Mouse (Mus musculus): Measurements from ENCODE around the gene Hoxa13. TPM values are rescaled to one million over a fixed set of nuclear protein-coding genes. Genes with fewer than 3 reads are reported as not detected.
A peak's percentile ranks its signal among the peaks of the same experiment; 100 is the strongest.

Hoxa13 gene
- polyA plus RNA-seq, 1 experiment from 2014 or later: 12.4 TPM

DNA sequence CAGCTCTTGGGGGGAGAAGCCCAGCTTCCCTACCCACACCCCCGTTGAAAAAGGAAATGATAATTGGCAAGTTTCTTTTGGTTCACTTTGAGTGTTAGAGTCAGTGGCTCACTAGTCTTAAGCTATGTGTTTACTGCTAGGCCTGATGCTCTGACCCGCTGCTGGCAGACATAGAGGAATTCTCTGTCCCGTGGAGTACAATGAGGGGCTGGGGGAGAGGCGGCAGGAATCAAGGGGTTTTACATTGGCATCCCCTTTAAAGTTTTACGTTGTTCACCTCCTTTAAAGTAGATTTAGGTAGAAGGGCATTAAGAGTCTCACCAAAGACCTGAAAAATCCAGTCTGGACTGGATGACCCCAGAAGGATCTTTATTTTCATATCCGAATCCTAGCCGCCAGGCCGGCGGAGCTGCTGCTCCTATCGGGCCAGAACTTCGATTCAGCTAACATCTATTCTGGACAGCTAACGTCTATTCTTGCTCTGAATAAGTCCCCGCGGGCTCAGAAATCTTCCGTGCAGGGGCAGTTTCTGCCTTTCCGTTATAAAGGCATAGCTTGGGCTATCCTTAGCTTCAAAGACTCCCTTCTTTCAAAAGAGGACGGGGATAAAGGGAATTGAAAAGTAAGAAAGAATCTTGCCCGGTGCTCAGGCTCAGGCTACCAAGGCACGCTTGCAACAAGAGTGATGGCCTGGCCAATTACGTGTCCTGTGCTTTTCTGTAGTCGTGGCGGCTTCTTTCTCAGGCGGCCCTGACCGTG, 8.5 kb downstream of the Hoxa13 start:
- no peak for ATAC-seq
- TF ChIP-seq CTCF (IDR thresholded peaks at IDR 0.05): no peak
- no peaks in the 10 kb centered on the region for H3K27me3 ChIP-seq
- POLR2A ChIA-PET: interaction anchor here (0.7 kb wide), 1 partner anchor 11 kb away, joined by 3 read pairs; the partner anchor contains the start of gene Hoxa10
- CTCF ChIA-PET: interaction anchor here (1.4 to 1.6 kb wide), 2 partner anchors 9 to 350 kb away, joined by 4 read pairs; no protein-coding TSS in a partner anchor
- no peak for DNase-seq (ENCODE audit: low read depth, low spot score)
- in situ Hi-C loops (cut with MboI; ENCODE audit: low pct_unique_long_range_greater_than_20kb): loop anchor here (5.0 kb wide), 1 partner anchor 470 kb away; no protein-coding TSS in a partner anchor

DNA sequence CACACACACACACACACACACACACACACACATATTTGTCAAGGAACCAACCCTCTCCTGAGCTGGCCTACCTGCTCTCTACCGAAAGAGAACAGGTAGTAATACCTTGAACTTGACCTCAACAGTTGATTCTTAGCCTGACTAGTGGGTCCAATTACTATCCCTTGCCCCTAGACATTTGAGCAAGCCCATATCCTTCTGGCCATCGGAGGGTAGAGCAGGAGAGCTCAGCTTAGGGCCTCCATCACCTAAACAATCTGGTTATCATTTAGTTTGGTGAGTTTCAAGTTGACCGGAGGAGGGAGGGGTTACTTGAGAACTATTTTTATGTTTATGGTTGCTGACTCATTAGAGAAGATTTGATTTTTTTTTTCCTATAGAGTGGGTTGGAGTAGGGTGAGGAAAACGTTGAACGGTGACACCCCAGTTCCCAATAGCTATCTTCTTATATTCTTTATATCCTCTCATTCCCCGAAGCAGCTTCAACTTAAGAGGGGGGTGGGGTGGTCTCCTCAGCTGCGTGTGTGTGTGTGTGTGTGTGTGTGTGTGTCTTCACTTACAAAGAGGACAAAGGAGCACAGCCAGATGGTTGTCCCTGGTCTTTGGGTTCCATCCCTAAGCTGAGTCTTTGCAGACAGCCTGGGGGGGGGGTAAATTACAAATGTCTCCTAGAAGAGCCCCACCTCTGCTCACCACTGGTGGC, 9.4 kb downstream of the Hoxa13 start:
- POLR2A ChIA-PET: no interaction called here
- ATAC-seq: no peak
- no peak for TF ChIP-seq CTCF (IDR thresholded peaks at IDR 0.05)
- CTCF ChIA-PET: interaction anchor here (1.0 to 1.6 kb wide), 3 partner anchors 10 to 587 kb away, joined by 3 to 4 read pairs (median 4); no protein-coding TSS in a partner anchor
- in situ Hi-C loops (cut with MboI; ENCODE audit: low pct_unique_long_range_greater_than_20kb): loop anchor here (5.0 kb wide), 1 partner anchor 471 kb away; no protein-coding TSS in a partner anchor
- H3K27me3 ChIP-seq: no peaks in the 10 kb centered on the region
- DNase-seq (ENCODE audit: low read depth, low spot score): no peak

DNA sequence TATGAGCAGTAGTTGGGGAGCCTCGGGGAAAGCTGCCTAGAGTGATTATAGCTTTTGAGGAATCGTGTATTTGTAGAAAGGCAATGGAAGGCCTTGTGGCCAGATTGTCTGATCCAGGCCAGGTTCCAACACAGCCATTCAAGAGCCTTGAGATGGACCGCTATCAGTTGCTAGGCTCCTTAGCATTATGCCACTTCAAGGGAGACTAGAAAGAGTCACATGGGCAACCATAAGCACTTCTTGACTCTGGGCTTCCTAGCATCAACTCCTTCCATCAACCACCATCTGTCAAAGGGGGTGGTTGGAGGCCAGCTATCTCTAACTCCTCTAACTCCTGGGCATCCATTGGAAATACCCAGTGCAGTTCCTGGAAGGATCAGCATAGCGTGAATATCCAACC, 10.9 kb downstream of the Hoxa13 start:
- ATAC-seq (no peak), DNase-seq (ENCODE audit: low read depth, low spot score) (no peak)
- CTCF ChIA-PET: interaction anchor here (1.2 kb wide), 1 partner anchor 9 kb away, joined by 3 read pairs; the partner anchor contains the start of gene Hoxa10
- in situ Hi-C loops (cut with MboI; ENCODE audit: low pct_unique_long_range_greater_than_20kb): loop anchor here (5.0 to 25.0 kb wide), 2 partner anchors 472 to 1263 kb away; no protein-coding TSS in a partner anchor
- H3K27me3 ChIP-seq: no peaks in the 10 kb centered on the region
- no peak for TF ChIP-seq CTCF (IDR thresholded peaks at IDR 0.05)
- POLR2A ChIA-PET: no interaction called here

DNA sequence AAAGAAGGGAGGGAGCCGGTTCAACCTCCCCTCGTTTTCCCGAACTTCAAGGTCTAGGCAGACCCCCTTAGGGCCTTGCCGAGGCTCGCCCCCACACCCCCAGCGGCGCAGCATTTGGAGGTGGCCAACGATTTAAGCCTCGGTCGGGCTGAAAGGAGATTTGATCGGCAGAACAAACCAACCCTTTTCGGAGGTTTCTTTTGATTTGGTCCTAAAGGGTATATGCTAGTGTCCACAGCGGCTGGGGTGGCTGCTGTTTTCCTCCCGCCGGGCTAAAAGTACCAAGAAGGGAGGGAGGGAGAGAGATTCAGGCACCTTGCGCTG, 11.3 kb downstream of the Hoxa13 start:
- in situ Hi-C loops (cut with MboI; ENCODE audit: low pct_unique_long_range_greater_than_20kb): loop anchor here (25.0 kb wide), 1 partner anchor 1262 kb away; no protein-coding TSS in a partner anchor
- DNase-seq (ENCODE audit: low read depth, low spot score) (no peak), ATAC-seq (no peak)
- TF ChIP-seq CTCF (IDR thresholded peaks at IDR 0.05): no peak
- POLR2A ChIA-PET: interaction anchor here (21.2 kb wide), 1 partner anchor 26 kb away, joined by 778 read pairs; the partner anchor contains the start of genes Gm28308, Hoxa3, Hoxa6 and Hoxa7
- no peaks in the 10 kb centered on the region for H3K27me3 ChIP-seq
- CTCF ChIA-PET: interaction anchor here (1.2 kb wide), 1 partner anchor 9 kb away, joined by 3 read pairs; the partner anchor contains the start of gene Hoxa10

DNA sequence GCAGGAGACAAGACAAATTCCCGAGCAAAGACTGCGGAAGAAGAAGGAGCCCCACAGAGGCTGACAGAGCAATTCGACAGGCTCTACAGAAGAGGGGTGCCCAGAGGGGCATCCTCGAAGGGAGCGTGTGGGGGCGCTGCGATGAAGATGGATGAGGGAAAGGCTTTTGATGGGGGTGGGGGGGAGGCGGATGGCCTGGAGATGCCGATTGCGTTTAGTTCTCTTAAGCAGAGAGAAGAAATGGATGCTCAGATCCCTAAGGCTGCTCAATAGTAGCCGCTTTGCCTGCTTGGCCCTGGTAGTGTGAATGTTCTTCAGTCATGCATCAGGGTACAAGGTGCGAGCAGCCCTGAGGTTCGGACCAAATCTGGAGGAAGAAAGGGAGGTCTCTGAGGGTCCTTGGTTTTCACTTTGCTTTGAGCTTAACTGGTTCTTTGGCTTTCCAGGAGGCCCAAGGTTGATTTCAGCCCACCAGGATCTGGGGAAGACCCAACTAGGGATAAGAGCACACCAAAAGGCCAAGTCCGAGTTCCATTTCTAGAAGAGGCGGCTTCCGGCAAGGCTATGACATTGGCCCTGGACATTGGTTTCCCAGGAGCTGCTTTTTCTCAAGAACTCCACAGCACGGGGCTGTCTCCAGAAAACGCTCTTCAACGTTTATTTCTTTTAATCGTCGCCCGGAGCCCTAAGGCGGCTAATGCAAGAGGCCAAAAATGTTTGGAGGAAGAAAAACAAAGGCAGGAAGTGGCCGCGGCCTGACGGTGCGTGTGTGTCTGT, 11.9 kb downstream of the Hoxa13 start:
- DNase-seq (ENCODE audit: low read depth, low spot score): no peak
- ATAC-seq: no peak
- CTCF ChIA-PET: interaction anchor here (1.2 to 4.4 kb wide), 2 partner anchors 8 kb away, joined by 3 to 27 read pairs; partner anchors contain the start of gene Hoxa10
- TF ChIP-seq CTCF (IDR thresholded peaks at IDR 0.05): no peak
- no peaks in the 10 kb centered on the region for H3K27me3 ChIP-seq
- POLR2A ChIA-PET: interaction anchor here (21.2 kb wide), 1 partner anchor 26 kb away, joined by 778 read pairs; the partner anchor contains the start of genes Gm28308, Hoxa3, Hoxa6 and Hoxa7
- in situ Hi-C loops (cut with MboI; ENCODE audit: low pct_unique_long_range_greater_than_20kb): loop anchor here (25.0 kb wide), 1 partner anchor 1262 kb away; no protein-coding TSS in a partner anchor

DNA sequence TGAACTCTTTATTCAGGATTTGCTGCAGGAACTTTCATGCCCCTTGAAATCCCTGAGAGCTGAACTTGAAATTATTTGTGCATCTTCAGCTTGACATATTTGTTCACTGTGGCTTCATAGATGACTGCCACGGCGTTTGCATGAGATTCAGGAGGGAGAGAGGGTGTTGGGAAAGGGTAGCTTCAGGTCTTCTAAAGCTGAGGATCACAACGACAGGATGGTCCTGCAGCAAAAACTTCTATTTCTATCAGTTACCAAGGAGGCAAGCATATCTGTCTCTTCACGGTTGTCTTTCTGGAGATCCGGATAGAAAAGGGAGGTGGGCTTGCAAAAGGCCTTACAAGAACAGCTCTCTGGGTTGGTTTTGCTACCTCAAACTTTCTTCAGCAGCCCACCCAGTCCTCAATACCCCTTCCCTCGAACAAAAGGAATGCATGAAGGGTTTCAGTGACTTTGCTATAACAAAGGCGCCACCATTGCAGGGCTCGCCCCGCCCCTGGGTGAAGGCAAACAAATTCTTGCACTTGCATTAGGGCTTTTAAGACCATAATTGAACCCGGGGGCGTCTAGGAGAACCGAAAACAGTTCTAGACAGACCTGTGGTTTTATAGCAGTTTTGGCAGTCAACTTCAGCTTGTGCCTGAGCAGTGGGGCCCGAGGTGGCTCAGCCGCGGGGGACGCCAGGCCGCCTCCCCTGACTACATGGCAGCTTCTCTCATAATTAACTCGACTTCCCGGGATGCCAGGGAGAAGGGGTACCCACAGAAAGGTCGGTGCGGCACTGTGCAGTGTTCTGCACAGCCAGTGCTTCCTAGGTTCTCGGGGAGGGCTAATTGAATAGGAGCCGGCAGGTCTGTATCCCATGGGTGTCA, 12.7 kb downstream of the Hoxa13 start:
- no peaks in the 10 kb centered on the region for H3K27me3 ChIP-seq
- ATAC-seq (no peak), DNase-seq (ENCODE audit: low read depth, low spot score) (no peak)
- ChIA-PET CTCF (interaction anchor here (4.4 kb wide), 1 partner anchor 9 kb away, joined by 27 read pairs; no protein-coding TSS in a partner anchor), POLR2A (interaction anchor here (0.9 to 21.2 kb wide), 3 partner anchors 9 to 25 kb away, joined by 4 to 778 read pairs (median 6); partner anchors contain the start of genes Gm28308, Hoxa3, Hoxa6 and Hoxa7)
- in situ Hi-C loops (cut with MboI; ENCODE audit: low pct_unique_long_range_greater_than_20kb): loop anchor here (25.0 kb wide), 1 partner anchor 1261 kb away; no protein-coding TSS in a partner anchor
- TF ChIP-seq CTCF (IDR thresholded peaks at IDR 0.05): no peak

DNA sequence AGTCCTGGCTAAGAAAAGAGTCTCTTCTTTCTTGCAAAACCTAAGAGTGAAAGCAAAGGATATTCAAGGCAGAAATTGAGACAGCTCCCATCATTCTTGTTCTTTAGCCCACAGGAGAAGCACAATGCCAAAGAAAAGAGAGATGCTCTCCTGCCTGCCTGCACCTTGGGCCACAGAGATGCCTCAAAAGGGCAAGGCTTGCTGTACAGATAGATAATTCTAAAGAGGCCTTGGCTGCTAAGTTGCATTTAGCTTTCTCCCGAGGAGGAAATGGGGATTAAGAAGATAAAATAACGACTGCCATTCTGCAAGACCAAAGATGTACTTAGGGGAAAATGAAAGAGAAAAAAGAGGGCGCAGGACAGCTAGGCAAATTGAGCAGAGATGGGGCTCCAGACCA, 13.8 kb downstream of the Hoxa13 start:
- no peaks in the 10 kb centered on the region for H3K27me3 ChIP-seq
- in situ Hi-C loops (cut with MboI; ENCODE audit: low pct_unique_long_range_greater_than_20kb): loop anchor here (25.0 kb wide), 1 partner anchor 1260 kb away; no protein-coding TSS in a partner anchor
- ChIA-PET CTCF (interaction anchor here (1.3 to 4.4 kb wide), 3 partner anchors 10 to 69 kb away, joined by 4 to 27 read pairs (median 5); partner anchors contain the start of gene 5730596B20Rik), POLR2A (interaction anchor here (0.6 to 21.2 kb wide), 5 partner anchors 8 to 590 kb away, joined by 5 to 778 read pairs (median 6); partner anchors contain the start of genes 5730596B20Rik, Gm28308, Hoxa3 and Hoxa6)
- ATAC-seq (peak; percentile 2), DNase-seq (ENCODE audit: low read depth, low spot score) (no peak)
- TF ChIP-seq CTCF (IDR thresholded peaks at IDR 0.05): no peak

DNA sequence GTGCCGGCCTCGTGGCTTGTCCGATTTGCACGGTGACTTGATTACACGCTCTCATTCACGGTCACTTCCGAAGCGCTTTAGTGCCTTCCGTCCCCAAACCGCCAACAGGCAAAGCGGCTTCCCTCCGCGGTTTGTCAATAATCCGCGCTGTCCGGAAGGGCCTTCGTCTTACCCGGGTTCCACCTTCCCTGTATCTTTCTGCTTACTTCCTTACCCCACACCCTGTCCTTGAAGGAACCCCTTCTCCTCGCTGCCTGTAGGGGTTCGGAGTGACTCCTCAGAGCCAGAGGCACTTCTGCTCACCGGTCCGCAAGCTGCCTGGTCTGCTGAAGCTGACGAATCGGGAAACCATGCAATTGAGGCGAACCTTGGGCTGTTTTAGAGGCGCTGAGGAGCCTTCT, 14.3 kb downstream of the Hoxa13 start:
- no peaks in the 10 kb centered on the region for H3K27me3 ChIP-seq
- DNase-seq (ENCODE audit: low read depth, low spot score) (no peak), ATAC-seq (peak; percentile 56)
- in situ Hi-C loops (cut with MboI; ENCODE audit: low pct_unique_long_range_greater_than_20kb): loop anchor here (25.0 kb wide), 1 partner anchor 1259 kb away; no protein-coding TSS in a partner anchor
- ChIA-PET CTCF (interaction anchor here (1.3 to 4.4 kb wide), 3 partner anchors 10 to 69 kb away, joined by 4 to 27 read pairs (median 5); partner anchors contain the start of gene 5730596B20Rik), POLR2A (interaction anchor here (0.6 to 21.2 kb wide), 7 partner anchors 8 to 591 kb away, joined by 4 to 778 read pairs (median 6); partner anchors contain the start of genes 5730596B20Rik, Gm28308, Hoxa13 and Hoxa3)
- TF ChIP-seq CTCF (IDR thresholded peaks at IDR 0.05): no peak
